Mouse (Mus musculus) brain, embryonic 14.5 days (tissue): ENCODE results near the gene Lmod3.

Source experiments
- CTCF ChIP-seq: fragments of 200-500 bp; IDR thresholded peaks from 2 replicates; pipeline ENCODE4 v1.5.1; 2012; ENCODE audit warnings: inconsistent platforms, mild to moderate bottlenecking, moderate library complexity, borderline replicate concordance; ENCODE audit not compliant: insufficient read depth, insufficient read length; ENCODE audit errors: extremely low read depth
- POLR2A ChIP-seq: fragments of 200-500 bp; IDR thresholded peaks from 2 replicates; pipeline ENCODE4 v1.6.1; 2012; ENCODE audit warnings: mild to moderate bottlenecking, inconsistent platforms, borderline replicate concordance; ENCODE audit not compliant: poor library complexity, insufficient read depth, insufficient read length, severe bottlenecking; ENCODE audit errors: extremely low read depth

DNA sequence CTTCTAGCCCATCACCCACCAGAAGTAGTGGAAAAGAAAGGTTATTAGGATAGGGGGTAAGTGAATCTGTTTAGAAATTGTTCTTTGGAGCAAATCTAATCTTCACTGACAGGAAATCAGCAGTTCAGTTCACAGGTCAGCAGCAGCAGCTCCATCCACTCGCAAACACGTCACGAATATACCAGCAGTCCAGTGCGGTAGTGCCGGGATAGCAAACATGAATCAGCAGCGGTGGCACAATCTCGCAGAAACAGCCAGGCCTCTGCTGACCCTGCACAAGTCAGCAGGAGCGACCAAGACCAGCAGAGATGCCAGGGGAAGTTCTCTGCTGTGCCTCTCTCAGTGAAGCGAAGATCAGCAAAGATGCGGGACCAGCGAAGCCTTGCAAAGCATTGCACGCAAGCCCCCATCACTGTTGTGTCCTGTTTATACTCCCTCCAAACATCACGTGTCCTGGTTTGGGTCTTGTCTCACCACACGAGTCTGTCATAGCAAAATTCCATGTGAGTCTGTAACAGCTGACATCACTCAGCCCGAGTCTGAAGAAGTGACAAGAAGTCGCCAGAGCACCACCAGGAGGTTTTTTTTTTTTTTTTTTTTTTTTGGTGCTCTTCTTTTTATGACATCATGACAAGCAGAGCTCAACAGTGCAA, 20.6 kb upstream of the Lmod3 start:
- TF ChIP-seq POLR2A (no peak), CTCF (no peak)
